Mouse (Mus musculus): ENCODE results near the gene Atp1b3.

- TF ChIP-seq CTCF (IDR thresholded peaks at IDR 0.05; ENCODE audit: low read depth) = no peak
- TF ChIP-seq EP300 (optimal IDR thresholded peaks at IDR 0.05) = no peak
Measured at GRCm38 (mm10) chr9:96350476-96350875, 13.8 kb downstream of the Atp1b3 start.

Data from stomach, postnatal 0 days (tissue).